Mouse (Mus musculus) spleen, adult 2 months (tissue): Measurements from ENCODE around the gene Obsl1.

Experiments
- CTCF ChIP-seq: fragments of 200-500 bp; IDR thresholded peaks from 2 replicates; pipeline ENCODE4 v1.5.1; 2011; ENCODE audit warnings: mild to moderate bottlenecking, inconsistent platforms; ENCODE audit not compliant: insufficient read depth, insufficient read length, insufficient replicate concordance; ENCODE audit errors: extremely low read depth
- POLR2A ChIP-seq: fragments of 200-500 bp; IDR thresholded peaks from 2 replicates; pipeline ENCODE4 v1.6.1; 2011; ENCODE audit warnings: low read depth, low read length, inconsistent platforms

- TF ChIP-seq CTCF = no peak
- no peak for TF ChIP-seq POLR2A
Measured at GRCm38 (mm10) chr1:75504256-75505045, 1.8 kb downstream of the Obsl1 start.
